Mouse (Mus musculus): ENCODE data around the gene Sult2a3. TPM values are rescaled to one million over a fixed set of nuclear protein-coding genes. Genes with fewer than 3 reads are reported as not detected.
"Not testable (repeated sequence)": the region's sequence is repeated elsewhere in the genome, so short reads cannot be mapped to it uniquely, and the experiment has no call there.

The Sult2a3 gene
- not detected in 2 replicates for polyA plus RNA-seq (2015; fragmentation: Nextera tagmentation; extraction: Ambion mirVana)

DNA sequence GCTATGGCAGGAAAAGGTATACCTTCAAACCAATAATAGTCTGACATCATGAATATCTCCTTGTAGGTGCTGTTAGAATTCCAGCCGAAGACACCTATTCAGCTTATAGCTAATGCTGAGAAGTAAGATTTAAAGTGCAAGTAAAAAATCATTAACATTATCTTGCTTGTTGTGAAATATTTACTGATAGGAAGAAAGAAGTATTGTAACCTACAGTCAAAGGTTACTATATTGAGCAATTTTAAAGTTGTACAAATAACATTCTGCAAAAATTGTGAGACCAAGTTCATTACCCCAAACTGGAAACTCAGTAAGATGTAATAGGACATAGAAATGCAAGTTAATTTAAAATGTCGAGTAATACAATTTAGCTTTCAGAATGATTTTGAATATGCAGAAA, at the start of gene Sult2a3:
Gene Sult2a3 (minus strand): TSS at position 101 of the 400 bp plus-strand sequence.
- Histone ChIP-seq H3K9me3 (replicated peaks) (no peaks in the 10 kb centered on the region; the same call in 1 of the 2 replicates), H3K27ac (no peak within 1 kb of the TSS), H3K36me3 (no peaks in the 10 kb centered on the region), H3K4me2 (no peak within 1 kb of the TSS), H3K27me3 (no peaks in the 10 kb centered on the region), H3K4me1 (replicated peaks) (no peaks in the 10 kb centered on the region), H3K4me3 (no peak within 1 kb of the TSS), H3K9ac (no peak within 1 kb of the TSS)
- WGBS: 77% methylated on average over 2 of the region's 2 CpGs
- ATAC-seq (replicated peaks; ENCODE audit: insufficient number of reproducible peaks, insufficient read depth, low FRiP score, low read depth): no peak

GRCm38 (mm10) chr7:14120436-14120835, 2.4 kb downstream of the Sult2a3 start:
- Histone ChIP-seq H3K4me1 (replicated peaks) (no peaks in the 10 kb centered on the region), H3K27me3 (no peaks in the 10 kb centered on the region), H3K4me2 (no peak overlapping the region), H3K27ac (no peak overlapping the region), H3K9me3 (replicated peaks) (no peaks in the 10 kb centered on the region; the same call in 1 of the 2 replicates), H3K4me3 (no peak overlapping the region), H3K9ac (no peak overlapping the region), H3K36me3 (no peaks in the 10 kb centered on the region)
- no peak for ATAC-seq (replicated peaks; ENCODE audit: insufficient number of reproducible peaks, insufficient read depth, low FRiP score, low read depth)
- 61% methylated on average over 2 of the region's 2 CpGs for WGBS

GRCm38 (mm10) chr7:14119865-14120264, 3.0 kb downstream of the Sult2a3 start:
- H3K36me3 ChIP-seq; ATAC-seq (replicated peaks; ENCODE audit: insufficient number of reproducible peaks, insufficient read depth, low FRiP score, low read depth); H3K9ac ChIP-seq; H3K27ac ChIP-seq; H3K9me3 ChIP-seq (replicated peaks); H3K4me2 ChIP-seq; H3K27me3 ChIP-seq; H3K4me1 ChIP-seq (replicated peaks); H3K4me3 ChIP-seq: not testable (repeated sequence)
- WGBS: 60% methylated on average over 3 of the region's 3 CpGs

- no peaks in the 10 kb centered on the region for H3K36me3 ChIP-seq
- no peak for ATAC-seq (replicated peaks; ENCODE audit: insufficient number of reproducible peaks, insufficient read depth, low FRiP score, low read depth)
- H3K4me2 ChIP-seq: no peak overlapping the region
- no peak overlapping the region for H3K9ac ChIP-seq
- H3K4me3 ChIP-seq: no peak overlapping the region
- 38% methylated on average over 1 of the region's 1 CpGs for WGBS
- no peaks in the 10 kb centered on the region for H3K27me3 ChIP-seq
- no peaks in the 10 kb centered on the region for H3K4me1 ChIP-seq (replicated peaks)
- no peaks in the 10 kb centered on the region; the same call in 1 of the 2 replicates for H3K9me3 ChIP-seq (replicated peaks)
- H3K27ac ChIP-seq: no peak overlapping the region
These were observed 6.1 kb downstream of the Sult2a3 start for GRCm38 (mm10) chr7:14116761-14117160.

DNA sequence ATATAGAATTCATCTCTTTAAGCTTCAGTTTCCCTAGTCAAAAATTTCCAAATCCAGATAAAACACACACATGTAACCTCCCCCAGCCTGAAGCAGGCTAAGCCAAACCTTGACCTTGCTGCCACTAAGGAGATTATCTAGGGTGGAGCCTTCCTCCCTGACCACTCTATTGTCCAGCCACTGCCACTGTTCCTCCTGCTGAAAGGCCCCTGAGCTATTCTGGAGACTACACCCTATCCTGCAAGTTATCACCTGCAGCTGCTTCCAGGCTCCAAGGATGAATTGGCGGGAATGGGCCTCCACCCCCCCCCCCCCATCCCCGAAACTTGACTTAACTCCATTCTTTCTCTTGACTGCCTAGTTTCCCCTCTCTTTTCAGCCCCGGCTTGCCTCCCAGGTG, 8.4 kb downstream of the Sult2a3 start:
- not testable (repeated sequence) for H3K4me1 ChIP-seq (replicated peaks); H3K9ac ChIP-seq; H3K27me3 ChIP-seq; H3K36me3 ChIP-seq; H3K9me3 ChIP-seq (replicated peaks); H3K4me3 ChIP-seq; H3K27ac ChIP-seq; H3K4me2 ChIP-seq; ATAC-seq (replicated peaks; ENCODE audit: insufficient number of reproducible peaks, insufficient read depth, low FRiP score, low read depth)
- 51% methylated on average over 3 of the region's 3 CpGs for WGBS

GRCm38 (mm10) chr7:14047821-14048220, 75.0 kb downstream of the Sult2a3 start:
- not testable (repeated sequence) for H3K27me3 ChIP-seq; H3K36me3 ChIP-seq; H3K27ac ChIP-seq; H3K4me2 ChIP-seq; ATAC-seq (replicated peaks; ENCODE audit: insufficient number of reproducible peaks, insufficient read depth, low FRiP score, low read depth); H3K4me3 ChIP-seq; H3K4me1 ChIP-seq (replicated peaks); H3K9ac ChIP-seq; H3K9me3 ChIP-seq (replicated peaks)
- 35% methylated on average over 1 of the region's 1 CpGs for WGBS

GRCm38 (mm10) chr7:14030831-14031230, 92.0 kb downstream of the Sult2a3 start:
- not testable (repeated sequence) for H3K4me2 ChIP-seq; H3K9ac ChIP-seq; H3K27me3 ChIP-seq; H3K36me3 ChIP-seq; H3K4me1 ChIP-seq (replicated peaks); ATAC-seq (replicated peaks; ENCODE audit: insufficient number of reproducible peaks, insufficient read depth, low FRiP score, low read depth); H3K9me3 ChIP-seq (replicated peaks); H3K4me3 ChIP-seq; H3K27ac ChIP-seq

Other genes starting within 250 kb of the Sult2a3 start
- gene Sult2a4, start 133.4 kb downstream of the Sult2a3 start, polyA plus RNA-seq (2015; fragmentation: Nextera tagmentation; extraction: Ambion mirVana): not detected in 2 replicates
- not detected in 2 replicates for gene Sult2a6, start 131.8 kb upstream of the Sult2a3 start, polyA plus RNA-seq (2015; fragmentation: Nextera tagmentation; extraction: Ambion mirVana)
- gene Obox8, start 210.5 kb upstream of the Sult2a3 start, polyA plus RNA-seq (2015; fragmentation: Nextera tagmentation; extraction: Ambion mirVana): not detected in 2 replicates